In genomic region chr2:118729194-118729593, GRCm38 (mm10) we compare ENCODE assay signal across 16 mouse cellular contexts. TPM values are rescaled to one million over a fixed set of nuclear protein-coding genes. Genes with fewer than 3 reads are reported as not detected.
DNase-seq lines count a peak whose midpoint lies in the region; ATAC-seq and TF ChIP-seq lines count a peak whose summit lies in the region.
"Had no signal": no experiment of that assay in that cellular context is flagged by ENCODE, and none has a peak within 500 bp of the region (broad histone marks: within the 10 kb centered on the region; RNA-seq: fewer than 3 reads in every experiment).

No protein-coding gene starts in this region.

- H3K27me3 ChIP-seq in heart, embryonic 12.5 days (replicated peaks), result peaks cover 43% of the 10 kb centered on the region
- peaks cover 2% of the 10 kb centered on the region; the same call in 1 of the 2 replicates for H3K27me3 ChIP-seq in midbrain, embryonic 11.5 days (ENCODE audit: control insufficient read depth, insufficient read depth, low read length)
- H3K27me3 ChIP-seq in midbrain, embryonic 15.5 days (replicated peaks), result 0 out of 2 replicates have a peak, but pooled peaks cover 5% of the 10 kb centered on the region
- peaks cover 6% of the 10 kb centered on the region; the same call in 1 of the 2 replicates for H3K27me3 ChIP-seq in limb, embryonic 11.5 days (ENCODE audit: control insufficient read depth, insufficient read depth, low read length)
- no peaks in the 10 kb centered on the region for H3K27me3 ChIP-seq in small intestine, adult 2 months (ENCODE audit: control insufficient read depth, insufficient read depth, low read length)

- intact Hi-C loops in heart, postnatal 10 days (cut with DNase I), result no loop called here

- TF ChIP-seq POLR2A in small intestine, adult 2 months (IDR thresholded peaks at IDR 0.05; ENCODE audit: low read depth, low read length), result no peak

- 28% methylated on average over 4 of the region's 4 CpGs for WGBS in heart, embryonic 12.5 days
- 51% methylated on average over 4 of the region's 4 CpGs for WGBS in midbrain, embryonic 11.5 days
- WGBS in midbrain, embryonic 15.5 days, result 56% methylated on average over 4 of the region's 4 CpGs
- WGBS in limb, embryonic 11.5 days, result 35% methylated on average over 4 of the region's 4 CpGs
- 41% methylated on average over 4 of the region's 4 CpGs for WGBS in small intestine, adult 2 months

- no peak for TF ChIP-seq CTCF in small intestine, adult 2 months (IDR thresholded peaks at IDR 0.05; ENCODE audit: extremely low read depth, insufficient read length, insufficient replicate concordance, low read depth, low read length)

- H3K4me3 ChIP-seq in heart, embryonic 12.5 days, result no peak overlapping the region
- no peak overlapping the region for H3K4me3 ChIP-seq in midbrain, embryonic 11.5 days (ENCODE audit: low read depth, low read length)
- H3K4me3 ChIP-seq in midbrain, embryonic 15.5 days, result no peak overlapping the region
- H3K4me3 ChIP-seq in limb, embryonic 11.5 days (ENCODE audit: low read depth, low read length), result no peak overlapping the region
- H3K4me3 ChIP-seq in small intestine, adult 2 months (ENCODE audit: low read depth, low read length), result no peak overlapping the region
- H3K4me3 ChIP-seq: forebrain, embryonic 13.5 days; layer of hippocampus, adult 2 months; midbrain, embryonic 12.5 days; neural tube, embryonic 12.5 days had no signal

- no peak overlapping the region; the same call in 1 of the 2 replicates for H3K27ac ChIP-seq in heart, embryonic 12.5 days (ENCODE audit: poor library complexity, severe bottlenecking)
- H3K27ac ChIP-seq in midbrain, embryonic 11.5 days (ENCODE audit: low read depth, low read length), result no peak overlapping the region
- H3K27ac ChIP-seq in midbrain, embryonic 15.5 days, result no peak overlapping the region
- H3K27ac ChIP-seq in limb, embryonic 11.5 days (replicated peaks; ENCODE audit: low read depth, low read length), result no peak overlapping the region
- 0 out of 2 replicates have a peak overlapping the region, but pooled peaks have one; percentile 23 for H3K27ac ChIP-seq in small intestine, adult 2 months (ENCODE audit: insufficient read depth, low read depth, low read length)
- H3K27ac ChIP-seq: forebrain, embryonic 13.5 days; layer of hippocampus, adult 2 months; midbrain, embryonic 12.5 days; neural tube, embryonic 12.5 days had no signal

- H3K9me3 ChIP-seq in heart, embryonic 12.5 days (replicated peaks), result no peaks in the 10 kb centered on the region
- H3K9me3 ChIP-seq in midbrain, embryonic 11.5 days (ENCODE audit: control insufficient read depth, low read length), result no peaks in the 10 kb centered on the region
- no peaks in the 10 kb centered on the region for H3K9me3 ChIP-seq in midbrain, embryonic 15.5 days
- no peaks in the 10 kb centered on the region for H3K9me3 ChIP-seq in limb, embryonic 11.5 days (ENCODE audit: control insufficient read depth, low read length)
- H3K9me3 ChIP-seq: forebrain, embryonic 13.5 days; midbrain, embryonic 12.5 days; neural tube, embryonic 12.5 days had no signal

- 0 out of 2 replicates have a peak, but pooled peaks have one; percentile 20 for ATAC-seq in heart, embryonic 12.5 days (ENCODE audit: insufficient number of reproducible peaks, low FRiP score)
- no peak for ATAC-seq in midbrain, embryonic 11.5 days (ENCODE audit: low FRiP score)
- no peak for ATAC-seq in midbrain, embryonic 15.5 days (replicated peaks)
- no peak for ATAC-seq in limb, embryonic 11.5 days (ENCODE audit: insufficient number of reproducible peaks, low FRiP score, low TSS enrichment, low read depth)
- ATAC-seq in activated CD4-positive, CD25-positive, alpha-beta regulatory T cell, adult 4 months, result no peak
- ATAC-seq: forebrain, embryonic 13.5 days; hindbrain, embryonic 16.5 days had no signal

- no peaks in the 10 kb centered on the region for H3K36me3 ChIP-seq in heart, embryonic 12.5 days
- H3K36me3 ChIP-seq in midbrain, embryonic 11.5 days (ENCODE audit: control insufficient read depth, insufficient read depth, low read length), result no peaks in the 10 kb centered on the region
- H3K36me3 ChIP-seq in midbrain, embryonic 15.5 days (replicated peaks), result no peaks in the 10 kb centered on the region
- no peaks in the 10 kb centered on the region for H3K36me3 ChIP-seq in limb, embryonic 11.5 days (ENCODE audit: control insufficient read depth, insufficient read depth, low read length)
- no peaks in the 10 kb centered on the region for H3K36me3 ChIP-seq in small intestine, adult 2 months (ENCODE audit: control insufficient read depth, insufficient read depth, low read length)
- H3K36me3 ChIP-seq: midbrain, embryonic 12.5 days; neural tube, embryonic 12.5 days had no signal

- no peak overlapping the region for H3K4me2 ChIP-seq in heart, embryonic 12.5 days
- no peak overlapping the region for H3K4me2 ChIP-seq in midbrain, embryonic 11.5 days
- H3K4me2 ChIP-seq in midbrain, embryonic 15.5 days, result no peak overlapping the region
- no peak overlapping the region for H3K4me2 ChIP-seq in limb, embryonic 11.5 days (ENCODE audit: low read depth, severe bottlenecking)
- H3K4me2 ChIP-seq: forebrain, embryonic 13.5 days; midbrain, embryonic 12.5 days had no signal

- H3K9ac ChIP-seq in heart, embryonic 12.5 days, result 0 out of 2 replicates have a peak overlapping the region, but pooled peaks have one; percentile 9
- no peak overlapping the region for H3K9ac ChIP-seq in midbrain, embryonic 11.5 days (ENCODE audit: low read length)
- no peak overlapping the region for H3K9ac ChIP-seq in midbrain, embryonic 15.5 days
- 0 out of 2 replicates have a peak overlapping the region, but pooled peaks have one; percentile 22 for H3K9ac ChIP-seq in limb, embryonic 11.5 days (ENCODE audit: low read length)
- H3K9ac ChIP-seq: forebrain, embryonic 13.5 days; midbrain, embryonic 12.5 days; neural tube, embryonic 12.5 days had no signal

- DNase-seq in heart, postnatal 10 days, result no peak
- peak; percentile 84 for DNase-seq in midbrain, embryonic 11.5 days (ENCODE audit: low spot score, missing footprints)
- no peak for DNase-seq in limb, embryonic 11.5 days (ENCODE audit: low spot score)
- no peak for DNase-seq in embryo, embryonic 10.5 days (ENCODE audit: low spot score)
- DNase-seq: adrenal gland, adult 8-10 months; gastrocnemius, postnatal 36 days; left cerebral cortex, postnatal 4 days had no signal

- H3K4me1 ChIP-seq in heart, embryonic 12.5 days (replicated peaks), result peaks cover 32% of the 10 kb centered on the region
- H3K4me1 ChIP-seq in midbrain, embryonic 11.5 days (ENCODE audit: control insufficient read depth, insufficient read depth, low read length), result 0 out of 2 replicates have a peak, but pooled peaks cover 3% of the 10 kb centered on the region
- 0 out of 2 replicates have a peak, but pooled peaks cover 2% of the 10 kb centered on the region for H3K4me1 ChIP-seq in midbrain, embryonic 15.5 days
- H3K4me1 ChIP-seq in limb, embryonic 11.5 days (ENCODE audit: control insufficient read depth, insufficient read depth, low read length), result peaks cover 11% of the 10 kb centered on the region
- peaks cover 3% of the 10 kb centered on the region; the same call in 1 of the 2 replicates for H3K4me1 ChIP-seq in small intestine, adult 2 months (ENCODE audit: control insufficient read depth, insufficient read depth, insufficient read length, low read length)

RNA-seq across cellular contexts. Expression of gene Plcb2, which starts 1.0 kb away (rescaled TPM):
- 1.4 and 1.5 TPM in 2 replicates for polyA plus RNA-seq in heart, embryonic 12.5 days (2016; fragmentation: Nextera tagmentation; extraction: Ambion mirVana)
- total RNA-seq in heart, postnatal 10 days (2021), result 1 to 10 TPM; 1.9 to 2.4 TPM
- polyA plus RNA-seq in midbrain, embryonic 11.5 days (2014; fragmentation: Nextera tagmentation; extraction: Ambion mirVana), result 0.20 and 0.33 TPM in 2 replicates
- polyA plus RNA-seq in midbrain, embryonic 15.5 days (2015; fragmentation: Nextera tagmentation; extraction: Ambion mirVana), result 0.43 and 0.71 TPM in 2 replicates
- 0.48 and 0.57 TPM in 2 replicates for polyA plus RNA-seq in limb, embryonic 11.5 days (2014; fragmentation: Nextera tagmentation; extraction: Ambion mirVana)
- polyA plus RNA-seq in small intestine, adult 2 months (2012; rRNA removed), result 2.9 and 6.2 TPM in 2 replicates
- 10 to 100 TPM; 17.4 to 20.2 TPM for polyA plus RNA-seq in activated CD4-positive, CD25-positive, alpha-beta regulatory T cell, adult 4 months (2017; shearing (Covaris generic))

RNA-seq across cellular contexts. Expression of gene Inafm2, which starts 16.4 kb away (rescaled TPM):
- polyA plus RNA-seq in heart, embryonic 12.5 days (2016; fragmentation: Nextera tagmentation; extraction: Ambion mirVana), result 33.8 and 37.3 TPM in 2 replicates
- 10 to 100 TPM; 27.4 to 37.4 TPM for total RNA-seq in heart, postnatal 10 days (2021)
- polyA plus RNA-seq in midbrain, embryonic 11.5 days (2014; fragmentation: Nextera tagmentation; extraction: Ambion mirVana), result 36.0 and 39.9 TPM in 2 replicates
- polyA plus RNA-seq in midbrain, embryonic 15.5 days (2015; fragmentation: Nextera tagmentation; extraction: Ambion mirVana), result 20.5 and 21.6 TPM in 2 replicates
- 26.9 and 28.2 TPM in 2 replicates for polyA plus RNA-seq in limb, embryonic 11.5 days (2014; fragmentation: Nextera tagmentation; extraction: Ambion mirVana)
- 6.2 and 8.8 TPM in 2 replicates for polyA plus RNA-seq in small intestine, adult 2 months (2012; rRNA removed)
- polyA plus RNA-seq in activated CD4-positive, CD25-positive, alpha-beta regulatory T cell, adult 4 months (2017; shearing (Covaris generic)), result 10 to 100 TPM; 19.8 to 27.2 TPM

RNA-seq across cellular contexts. Expression of gene Ankrd63, which starts 25.4 kb away (rescaled TPM):
- polyA plus RNA-seq in heart, embryonic 12.5 days (2016; fragmentation: Nextera tagmentation; extraction: Ambion mirVana), result 1.2 and 1.4 TPM in 2 replicates
- 1 to 10 TPM in 1 of 2 experiments, under 1 TPM in 1; 0.64 to 1.7 TPM for total RNA-seq in heart, postnatal 10 days (2021)
- not detected in 2 replicates for polyA plus RNA-seq in midbrain, embryonic 11.5 days (2014; fragmentation: Nextera tagmentation; extraction: Ambion mirVana)
- not detected in 2 replicates for polyA plus RNA-seq in midbrain, embryonic 15.5 days (2015; fragmentation: Nextera tagmentation; extraction: Ambion mirVana)
- polyA plus RNA-seq in limb, embryonic 11.5 days (2014; fragmentation: Nextera tagmentation; extraction: Ambion mirVana), result not detected in 2 replicates
- 0.13 and 1.4 TPM in 2 replicates for polyA plus RNA-seq in small intestine, adult 2 months (2012; rRNA removed)
- polyA plus RNA-seq in activated CD4-positive, CD25-positive, alpha-beta regulatory T cell, adult 4 months (2017; shearing (Covaris generic)), result not detected
- total RNA-seq: gastrocnemius, postnatal 36 days had no signal
- polyA plus RNA-seq: midbrain, embryonic 12.5 days; neural tube, embryonic 12.5 days had no signal

RNA-seq across cellular contexts. Expression of gene Ccdc9b, which starts 33.3 kb away (rescaled TPM):
- polyA plus RNA-seq in heart, embryonic 12.5 days (2016; fragmentation: Nextera tagmentation; extraction: Ambion mirVana), result 2.7 and 3.6 TPM in 2 replicates
- total RNA-seq in heart, postnatal 10 days (2021), result 1 to 10 TPM; 8.4 to 9.9 TPM
- 0.86 and 0.92 TPM in 2 replicates for polyA plus RNA-seq in midbrain, embryonic 11.5 days (2014; fragmentation: Nextera tagmentation; extraction: Ambion mirVana)
- polyA plus RNA-seq in midbrain, embryonic 15.5 days (2015; fragmentation: Nextera tagmentation; extraction: Ambion mirVana), result 1.3 and 2.1 TPM in 2 replicates
- 0.04 and 0.26 TPM in 2 replicates for polyA plus RNA-seq in limb, embryonic 11.5 days (2014; fragmentation: Nextera tagmentation; extraction: Ambion mirVana)
- 2.4 and 3.3 TPM in 2 replicates for polyA plus RNA-seq in small intestine, adult 2 months (2012; rRNA removed)
- not detected for polyA plus RNA-seq in activated CD4-positive, CD25-positive, alpha-beta regulatory T cell, adult 4 months (2017; shearing (Covaris generic))

RNA-seq across cellular contexts. Expression of gene Phgr1, which starts 43.4 kb away (rescaled TPM):
- polyA plus RNA-seq in heart, embryonic 12.5 days (2016; fragmentation: Nextera tagmentation; extraction: Ambion mirVana), result not detected in 2 replicates
- total RNA-seq in heart, postnatal 10 days (2021), result not detected
- not detected in 2 replicates for polyA plus RNA-seq in midbrain, embryonic 11.5 days (2014; fragmentation: Nextera tagmentation; extraction: Ambion mirVana)
- not detected in 2 replicates for polyA plus RNA-seq in midbrain, embryonic 15.5 days (2015; fragmentation: Nextera tagmentation; extraction: Ambion mirVana)
- not detected in 2 replicates for polyA plus RNA-seq in limb, embryonic 11.5 days (2014; fragmentation: Nextera tagmentation; extraction: Ambion mirVana)
- 2,253 and 5,176 TPM in 2 replicates for polyA plus RNA-seq in small intestine, adult 2 months (2012; rRNA removed)
- not detected for polyA plus RNA-seq in activated CD4-positive, CD25-positive, alpha-beta regulatory T cell, adult 4 months (2017; shearing (Covaris generic))
- total RNA-seq: adrenal gland, adult 8-10 months; gastrocnemius, postnatal 36 days; layer of hippocampus, adult 2 months; left cerebral cortex, postnatal 4 days had no signal
- polyA plus RNA-seq: forebrain, embryonic 13.5 days; hindbrain, embryonic 16.5 days; midbrain, embryonic 12.5 days; neural tube, embryonic 12.5 days had no signal

Comparison
In these comparisons a context has a peak if more than half of its experiments do, and no peak if none do; other contexts are left out.
1. H3K9ac ChIP-seq: peak in heart, embryonic 12.5 days (single experiment) and limb, embryonic 11.5 days (single experiment); none in midbrain, embryonic 11.5 days (single experiment) and midbrain, embryonic 15.5 days (single experiment).